Mouse (Mus musculus) CD8-positive naive resting alpha-beta T cell, adult 2 months (primary cell): ENCODE data around the gene Cend1.

Experiments used
- DNase-seq, 2 experiments: peaks; one replicate each; pipeline ENCODE4 v3.0.0; 2022; ENCODE audit warnings: low read depth in 2 of 2, low spot score in 2 of 2

Gene Cend1

DNA sequence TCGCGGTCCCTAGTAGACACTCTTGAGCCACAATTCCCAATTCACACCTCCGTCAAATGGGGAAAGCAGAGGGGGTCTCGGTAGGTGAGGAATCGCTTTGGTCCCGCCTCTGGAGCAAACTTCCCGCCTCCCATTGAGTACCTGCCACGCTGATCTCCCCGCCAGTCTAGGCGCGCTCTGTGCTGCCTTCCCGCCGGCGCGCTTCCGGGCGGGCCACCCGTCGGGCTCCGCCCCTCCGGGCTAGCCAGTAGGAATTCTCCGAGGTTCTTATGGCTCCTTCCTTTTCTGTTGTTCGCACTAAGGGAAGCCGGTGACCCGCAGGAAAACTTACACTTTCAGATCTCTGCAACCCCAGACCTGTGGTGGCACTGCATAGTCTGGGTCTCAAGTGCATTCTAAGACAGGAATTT is 14.5 kb upstream of the Cend1 start, which contains the start of gene Pidd1:
Gene Pidd1 (minus strand): TSS at position 198 of the 410 bp plus-strand sequence.
- DNase-seq, result no peak

DNA sequence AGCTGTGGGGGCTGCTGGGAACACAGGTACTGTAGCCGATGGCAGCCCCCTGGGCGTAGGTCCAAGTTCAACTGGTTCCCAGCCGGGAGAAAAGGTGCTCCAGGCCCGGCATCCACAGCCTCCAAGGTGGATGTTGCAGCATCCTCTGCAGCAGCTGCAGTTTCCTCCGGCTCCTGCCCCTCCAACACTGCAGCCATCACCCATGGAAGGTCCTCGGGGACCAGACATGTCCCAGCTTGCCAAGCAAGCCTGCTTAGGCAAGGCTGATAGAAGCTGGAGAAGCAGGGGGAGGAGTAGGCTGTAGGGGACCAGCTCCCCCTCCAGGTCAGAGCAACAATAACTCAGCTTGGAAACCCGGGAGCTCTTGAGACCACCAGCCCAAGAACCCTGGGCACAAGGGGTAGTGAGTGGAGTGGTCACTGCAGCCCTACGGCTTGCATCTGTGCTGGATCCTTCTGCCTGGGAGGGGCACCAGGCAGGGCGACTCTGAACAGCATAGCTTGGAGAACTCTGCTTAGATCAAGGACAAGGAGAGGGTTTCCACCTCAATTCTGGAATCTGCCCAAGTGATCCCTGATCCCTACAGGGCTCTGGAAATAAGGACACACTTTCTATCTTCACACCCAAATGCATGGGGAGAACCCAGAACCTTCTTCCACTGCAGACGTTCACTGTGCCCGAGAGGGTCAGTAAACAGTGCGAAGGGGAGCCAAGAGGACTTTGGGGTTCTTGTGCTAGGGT is 14.0 kb upstream of the Cend1 start:
- DNase-seq, result no peak

DNA sequence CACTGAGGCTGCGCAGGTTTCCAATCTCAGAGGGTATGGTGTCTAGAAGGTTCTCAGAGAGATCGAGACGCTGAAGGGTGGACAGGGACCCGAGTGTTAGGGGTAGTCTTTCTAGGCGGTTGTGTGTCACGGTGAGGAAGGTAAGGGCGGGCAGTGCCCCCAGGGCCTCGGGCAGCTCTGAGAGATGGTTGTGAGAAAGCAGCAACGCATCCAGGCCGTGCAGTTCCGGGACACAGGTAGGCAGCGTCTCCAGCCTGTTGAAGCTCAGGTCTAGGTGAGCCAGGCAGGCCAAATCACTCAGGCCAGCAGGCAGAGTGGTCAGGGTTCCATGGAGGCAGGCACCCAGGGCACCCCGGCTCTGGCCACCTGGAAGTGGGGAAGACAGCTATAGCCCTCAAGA is 12.9 kb upstream of the Cend1 start:
- no peak for DNase-seq

DNA sequence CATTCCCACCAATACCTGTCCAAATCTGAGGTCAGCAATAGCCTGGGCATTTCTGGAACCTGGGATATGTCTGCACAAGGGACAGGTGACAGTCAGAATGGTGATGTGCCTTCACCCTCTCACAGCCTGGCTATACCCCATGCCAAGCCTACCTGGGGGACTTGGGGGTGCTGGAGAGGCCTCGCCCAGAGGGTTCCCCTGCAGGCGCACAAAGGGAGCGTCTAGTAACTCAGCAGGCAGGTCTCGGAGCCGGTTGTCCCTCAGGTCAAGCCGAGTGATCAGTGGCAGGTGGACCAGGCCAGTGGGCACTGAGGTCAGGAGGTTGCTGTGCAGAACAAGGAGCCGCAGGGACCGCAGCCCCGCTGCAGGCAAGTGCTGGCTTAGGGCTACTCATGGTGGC is 12.2 kb upstream of the Cend1 start:
- no peak for DNase-seq

DNA sequence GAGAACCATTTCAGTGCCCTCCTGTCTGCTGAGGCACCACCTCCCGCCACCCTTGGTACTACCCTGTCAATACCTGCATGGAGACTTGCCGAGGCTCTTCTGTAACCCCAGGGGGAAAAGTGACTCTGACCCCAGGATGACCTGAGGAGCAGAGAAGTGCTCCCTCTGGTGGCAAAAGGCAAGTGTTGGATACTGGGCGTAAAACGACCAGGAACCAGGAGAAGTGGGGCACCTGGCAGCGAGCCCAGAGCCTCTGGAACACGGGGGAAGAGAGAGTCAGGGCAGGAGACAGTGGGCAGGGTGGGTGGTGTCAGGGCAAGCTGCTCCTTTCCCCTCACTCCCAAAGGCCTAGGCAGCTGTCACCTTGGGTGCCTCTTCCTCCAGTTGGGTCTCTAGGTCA is 11.3 kb upstream of the Cend1 start:
- DNase-seq, result no peak

DNA sequence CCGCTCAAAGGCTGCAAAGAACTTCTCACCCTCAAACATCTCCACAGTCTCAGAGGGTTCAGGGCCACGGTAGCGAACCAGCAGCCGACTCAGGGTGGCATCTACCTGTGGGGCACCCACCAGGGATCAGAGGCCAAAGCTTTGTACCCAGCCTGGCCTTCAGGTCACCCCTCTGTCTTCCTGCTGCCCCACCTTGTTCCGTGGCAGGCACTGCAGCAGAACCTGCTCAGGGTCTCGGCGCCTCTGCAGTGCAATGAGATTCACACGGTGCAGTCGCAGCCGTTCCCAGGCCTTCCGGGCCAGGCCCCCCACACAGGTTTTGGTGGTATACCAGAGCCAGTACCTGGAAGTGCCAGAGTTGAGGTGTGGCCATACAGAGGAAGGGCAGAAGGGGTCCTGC is 10.5 kb upstream of the Cend1 start:
- no peak for DNase-seq

DNA sequence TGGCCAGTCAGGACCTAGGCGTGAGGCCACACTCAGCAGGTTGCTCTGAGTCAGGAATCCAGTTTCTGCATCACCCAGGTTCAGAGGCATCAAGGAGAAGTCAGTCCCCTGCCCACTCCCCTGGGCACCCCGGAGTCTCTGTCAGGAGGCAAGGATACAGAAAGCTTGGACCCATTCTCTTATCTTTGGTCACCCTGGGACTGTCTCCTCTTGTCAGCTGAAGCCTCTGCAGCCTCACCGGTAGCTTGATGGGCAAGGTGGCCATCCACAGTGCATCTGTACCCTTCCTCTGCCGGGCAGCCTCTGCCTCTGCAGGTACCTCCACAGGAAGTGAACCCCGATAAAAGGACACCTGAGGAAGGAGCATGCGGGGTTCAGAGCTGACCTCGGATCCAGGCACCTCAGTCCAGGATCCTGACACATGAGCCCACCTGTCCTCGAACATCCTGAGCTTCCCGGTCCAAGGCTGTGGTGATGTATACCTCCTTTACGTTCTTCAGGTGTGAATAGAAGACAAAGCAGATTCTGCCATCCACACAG is 9.9 kb upstream of the Cend1 start:
- DNase-seq, result no peak

DNA sequence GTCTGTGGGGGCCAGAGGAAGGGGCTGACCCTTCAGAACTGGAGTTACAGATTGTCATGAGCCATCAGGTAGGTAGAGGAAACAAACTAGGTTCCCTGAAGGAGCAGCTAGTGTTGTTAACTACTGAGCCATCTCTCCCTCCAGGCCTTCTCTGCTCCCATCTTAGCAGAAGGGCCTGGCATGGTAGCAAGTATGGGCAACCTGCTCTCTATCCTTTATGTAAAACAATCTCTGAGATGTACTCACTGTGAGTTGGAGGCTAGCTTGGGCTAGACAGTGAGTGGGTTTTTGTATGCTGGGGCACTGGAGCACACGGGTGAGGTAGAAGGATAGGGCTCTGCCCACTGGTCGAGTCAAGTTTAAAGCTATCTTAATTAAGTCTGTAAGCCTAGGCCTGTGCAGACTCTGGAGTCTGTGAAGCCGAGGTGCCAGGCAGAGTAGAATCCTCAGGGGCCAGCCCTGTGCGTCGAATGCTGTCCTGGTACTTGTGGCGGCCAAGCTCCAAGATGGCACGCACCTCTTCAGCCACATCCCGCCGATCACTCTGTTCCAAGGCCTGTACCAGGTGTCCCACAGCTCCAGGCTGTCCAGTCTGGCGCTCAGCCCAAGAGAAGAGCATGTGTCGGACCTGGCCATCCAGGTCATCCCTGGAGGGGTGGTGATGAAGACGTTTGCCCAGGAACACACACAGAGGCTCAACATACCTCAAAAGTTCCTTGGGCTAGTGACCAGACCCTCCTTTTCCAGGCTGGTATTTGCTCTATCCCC is 9.1 kb upstream of the Cend1 start:
- DNase-seq, result no peak

DNA sequence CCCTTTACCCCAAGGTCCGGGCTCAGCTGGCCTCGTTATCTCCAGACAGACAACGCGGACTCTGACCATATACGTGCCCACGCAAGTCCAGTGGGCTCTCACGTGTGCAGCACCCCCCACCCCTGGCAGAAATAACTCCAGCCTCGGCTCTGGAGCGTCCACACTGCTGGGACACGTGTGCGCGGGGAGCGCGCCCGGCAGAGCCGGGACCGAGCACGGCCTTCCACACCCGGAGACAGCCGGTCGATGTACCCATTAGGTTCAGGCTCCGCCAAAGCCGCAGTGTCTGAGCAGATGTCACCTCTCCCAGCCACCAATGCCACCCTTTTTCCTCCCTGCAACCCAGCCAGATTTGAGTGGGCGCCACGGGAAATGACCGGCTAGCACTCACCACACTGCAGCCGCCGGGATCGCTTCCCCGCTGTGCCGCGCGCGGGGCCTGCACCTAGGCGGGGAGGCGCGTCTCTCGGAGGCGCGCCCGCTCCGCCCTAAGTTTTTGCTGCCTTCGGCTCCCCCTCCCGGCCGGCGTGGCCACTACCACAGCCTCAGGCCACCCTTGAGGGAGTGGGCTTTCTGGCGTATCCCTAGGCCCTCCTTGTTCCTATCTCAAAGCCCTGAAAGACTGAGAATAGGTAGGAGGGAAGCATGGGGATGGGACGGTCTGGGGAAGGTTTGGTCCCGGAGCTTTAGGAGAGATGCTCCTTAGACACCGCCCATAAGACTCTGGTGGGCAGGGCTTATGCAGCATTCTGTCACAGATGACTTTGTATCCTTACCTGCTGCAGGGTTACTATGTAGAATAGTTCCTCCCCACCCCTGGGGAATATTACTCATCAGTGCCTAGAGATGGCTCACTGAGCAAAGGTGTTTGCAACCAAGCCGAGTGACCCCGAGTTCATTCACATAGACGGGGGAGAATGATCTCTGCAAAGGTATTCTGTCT is 8.2 kb upstream of the Cend1 start, which contains the start of gene Slc25a22:
Gene Slc25a22 (minus strand): TSS at position 715 of the 943 bp plus-strand sequence.
- peak; percentile 72 to 80 for DNase-seq

DNA sequence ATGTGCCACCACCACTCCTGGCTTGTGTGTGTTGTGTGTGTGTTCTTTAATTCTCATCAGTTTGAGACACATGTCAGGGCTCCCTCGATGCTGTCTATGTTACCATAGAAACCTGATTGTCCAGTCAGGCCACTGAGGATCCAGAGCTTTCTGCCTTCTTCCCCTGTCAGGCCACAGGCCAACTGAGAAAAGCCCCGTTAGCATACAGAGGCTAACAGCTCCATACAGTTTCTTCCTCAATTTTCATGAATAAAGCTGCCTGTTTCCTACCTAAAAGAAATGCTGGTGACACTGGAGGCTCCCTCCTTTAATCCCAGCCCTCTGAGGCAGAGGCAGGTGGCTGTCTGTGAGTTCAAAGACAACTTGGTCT is 7.2 kb upstream of the Cend1 start:
- DNase-seq, result no peak

DNA sequence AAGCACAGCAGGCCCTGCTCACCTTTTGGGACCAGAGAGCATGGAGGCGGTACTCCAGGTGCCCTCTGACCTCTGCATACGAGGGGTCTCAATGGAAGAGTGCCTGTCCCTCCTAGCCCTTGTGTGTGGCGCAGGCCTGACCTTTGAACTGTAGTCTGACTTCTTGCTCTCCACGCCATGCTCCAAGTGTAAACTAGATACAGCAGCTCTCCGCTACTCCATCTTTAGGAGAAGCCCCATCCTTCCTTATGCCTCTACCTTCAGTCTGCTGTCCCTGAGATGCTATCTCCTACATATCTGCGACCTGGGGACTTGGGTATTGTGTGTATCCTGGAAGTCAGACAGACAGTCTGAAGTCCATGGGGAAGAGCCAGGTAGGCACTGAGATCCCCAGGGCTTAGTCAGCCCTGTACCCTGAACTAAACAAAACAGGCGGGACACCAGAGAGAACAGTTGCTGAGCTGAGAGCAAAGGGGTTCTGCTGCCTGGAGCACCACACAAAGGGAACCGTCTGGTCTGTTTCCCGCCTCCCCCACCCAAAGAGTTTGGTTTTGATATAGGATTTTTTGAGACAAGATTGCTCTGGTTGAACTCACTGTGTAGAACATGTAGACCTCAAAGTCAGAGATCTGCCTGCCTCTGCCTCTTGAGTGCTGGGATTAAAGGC is 6.7 kb upstream of the Cend1 start:
- DNase-seq, result no peak

DNA sequence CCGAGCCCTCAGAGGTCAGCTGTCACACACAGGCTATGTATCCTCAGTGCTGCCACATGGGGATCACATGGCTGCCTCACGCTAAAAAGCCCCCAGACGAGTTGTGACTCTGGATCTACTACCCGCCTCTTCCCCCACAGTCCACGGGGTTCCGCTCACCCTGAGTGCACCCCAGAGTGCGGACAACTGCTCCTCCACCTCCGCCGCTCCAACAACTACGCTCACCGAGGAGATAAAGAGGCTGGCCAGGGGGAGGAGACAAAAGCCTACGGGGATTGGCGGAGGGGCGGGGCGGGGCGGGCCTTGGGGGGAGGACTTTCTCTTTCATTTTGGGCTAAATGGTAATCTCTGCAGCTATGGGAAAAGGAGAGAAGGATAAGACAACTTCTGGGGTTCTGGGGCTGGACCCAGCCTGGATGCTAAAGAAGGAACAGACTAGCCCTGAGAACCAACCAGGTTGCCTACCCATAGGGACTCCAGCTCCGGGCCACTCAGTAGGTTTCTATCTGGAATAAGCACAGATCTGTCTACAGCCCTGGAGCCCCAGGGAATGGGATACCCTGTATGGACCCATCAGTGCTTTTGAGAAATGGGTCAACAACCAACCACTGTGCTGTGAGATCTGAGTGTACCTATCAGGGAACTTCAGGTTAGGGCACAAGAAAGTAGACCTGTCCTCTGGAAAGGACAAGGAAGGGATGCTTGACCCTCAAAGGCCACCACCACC is 6.0 kb upstream of the Cend1 start:
- peak in 1 of 2 experiments; percentile 49 for DNase-seq

DNA sequence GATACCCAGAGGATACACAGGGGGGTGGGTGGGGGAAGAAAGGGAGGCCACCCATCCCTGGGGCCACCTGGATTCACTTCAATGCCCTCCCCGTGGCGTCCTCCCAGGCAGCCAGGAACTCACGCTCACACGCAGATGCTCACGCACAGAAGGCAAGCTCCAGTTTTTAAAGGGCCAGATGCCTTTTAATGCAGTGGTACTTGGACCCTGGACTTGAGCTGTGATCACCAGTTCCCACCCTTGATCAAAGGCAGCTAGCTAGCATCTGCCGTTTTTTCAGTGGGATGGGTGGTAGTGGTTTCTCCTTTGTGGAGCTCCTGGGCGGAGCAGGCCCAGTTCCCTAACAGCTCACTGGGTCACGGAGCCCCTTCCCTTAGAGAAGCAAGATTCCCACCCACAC is 5.2 kb upstream of the Cend1 start:
- no peak for DNase-seq

DNA sequence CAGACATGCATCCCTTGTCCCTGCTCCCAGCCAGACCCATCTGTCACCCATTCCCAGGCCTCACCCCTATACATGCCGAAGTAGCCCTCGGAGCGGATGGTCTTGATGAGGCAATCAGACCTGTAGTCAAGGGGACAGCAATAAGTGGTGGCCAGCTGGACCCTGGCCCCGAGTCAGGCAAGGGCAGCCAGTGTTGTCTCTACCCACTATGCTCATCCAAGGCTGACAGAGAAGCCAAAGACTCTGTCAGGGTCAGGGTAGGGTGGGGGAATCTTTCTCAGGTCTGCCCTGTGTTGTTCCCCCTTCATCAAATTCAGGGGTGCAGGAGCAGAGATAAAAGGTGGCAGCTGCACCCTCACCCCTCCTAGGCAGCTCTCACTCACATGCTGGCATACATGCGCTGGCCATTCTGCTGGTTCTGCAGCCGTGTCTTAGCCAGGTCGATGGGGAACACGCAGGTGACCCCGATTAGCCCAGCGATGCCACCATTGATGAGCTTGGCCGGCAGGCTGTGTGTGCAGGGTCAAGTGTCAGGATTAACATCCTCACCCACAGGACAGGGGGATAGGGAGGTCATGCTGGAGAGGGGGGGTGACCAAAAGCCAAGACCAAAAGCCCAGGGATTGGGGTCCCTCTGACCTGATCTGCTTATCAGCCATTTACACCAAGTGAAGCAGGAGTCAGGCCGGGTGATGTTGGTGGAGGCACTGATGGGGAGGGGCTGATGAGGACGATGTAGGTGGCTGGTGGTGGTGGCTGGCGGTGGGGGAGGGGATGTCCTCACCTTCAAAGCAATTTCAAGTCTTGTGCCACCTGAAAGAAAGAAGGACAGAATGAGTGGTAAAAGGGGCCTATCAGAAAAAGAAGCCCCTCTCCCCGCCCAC is 4.5 kb upstream of the Cend1 start:
- no peak for DNase-seq

DNA sequence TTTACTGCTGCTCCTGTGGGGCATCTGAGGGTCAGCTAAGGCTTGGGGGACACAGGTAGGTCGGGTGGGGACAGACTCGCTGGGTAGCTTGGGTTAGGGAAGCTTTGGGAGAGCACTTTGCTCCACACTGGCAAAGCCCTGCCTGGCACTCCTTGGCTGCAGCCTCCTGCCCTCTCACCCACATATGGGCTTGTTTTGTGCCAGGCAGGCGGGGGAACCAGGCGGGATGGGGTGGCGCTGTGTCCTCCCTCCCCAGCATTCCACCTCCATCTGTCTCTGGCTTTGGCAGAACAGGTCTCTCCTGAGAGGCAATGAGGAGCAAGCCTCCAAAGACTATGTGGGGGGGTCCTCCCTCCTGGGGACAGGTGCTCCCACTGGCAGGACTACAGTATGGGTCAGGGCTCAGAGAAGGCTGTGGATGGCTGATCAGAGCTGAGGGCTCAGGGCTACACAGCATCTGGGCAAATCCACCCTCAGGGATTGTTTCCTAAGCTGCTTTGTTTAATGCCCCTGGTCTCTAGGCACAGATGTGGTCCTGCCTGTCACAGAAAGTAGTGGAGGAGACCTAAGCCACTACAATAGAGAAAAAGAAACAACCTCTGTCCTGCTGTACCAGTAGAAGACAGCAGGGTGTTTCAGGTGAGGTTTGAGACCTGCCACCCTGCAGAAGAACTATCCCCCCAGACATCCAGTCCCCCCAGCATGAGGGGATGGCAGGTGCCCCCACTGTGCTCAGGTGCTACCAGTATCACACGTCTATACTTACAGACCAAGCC is 3.6 kb upstream of the Cend1 start:
- no peak for DNase-seq

DNA sequence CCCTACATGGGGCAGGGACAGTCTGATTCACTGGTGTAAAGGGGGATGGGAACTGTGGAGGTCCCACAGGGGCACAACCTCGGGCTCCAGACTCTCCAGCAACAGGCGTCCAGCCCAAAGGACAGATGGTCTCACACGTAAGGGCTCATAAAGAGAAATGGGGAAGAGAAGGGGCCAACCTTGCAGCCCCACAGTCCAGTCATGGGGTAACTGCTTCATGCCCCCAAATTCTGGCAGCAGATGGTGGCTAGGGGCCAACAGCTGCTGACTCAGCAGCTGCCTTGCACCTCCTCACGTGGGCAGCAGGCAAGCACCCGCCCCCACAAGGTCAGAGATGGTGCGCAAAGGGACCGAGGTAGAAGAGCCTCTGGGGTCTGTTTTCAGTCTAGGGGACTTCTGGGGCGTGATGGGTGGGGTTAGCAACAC is 2.9 kb upstream of the Cend1 start:
- no peak for DNase-seq

DNA sequence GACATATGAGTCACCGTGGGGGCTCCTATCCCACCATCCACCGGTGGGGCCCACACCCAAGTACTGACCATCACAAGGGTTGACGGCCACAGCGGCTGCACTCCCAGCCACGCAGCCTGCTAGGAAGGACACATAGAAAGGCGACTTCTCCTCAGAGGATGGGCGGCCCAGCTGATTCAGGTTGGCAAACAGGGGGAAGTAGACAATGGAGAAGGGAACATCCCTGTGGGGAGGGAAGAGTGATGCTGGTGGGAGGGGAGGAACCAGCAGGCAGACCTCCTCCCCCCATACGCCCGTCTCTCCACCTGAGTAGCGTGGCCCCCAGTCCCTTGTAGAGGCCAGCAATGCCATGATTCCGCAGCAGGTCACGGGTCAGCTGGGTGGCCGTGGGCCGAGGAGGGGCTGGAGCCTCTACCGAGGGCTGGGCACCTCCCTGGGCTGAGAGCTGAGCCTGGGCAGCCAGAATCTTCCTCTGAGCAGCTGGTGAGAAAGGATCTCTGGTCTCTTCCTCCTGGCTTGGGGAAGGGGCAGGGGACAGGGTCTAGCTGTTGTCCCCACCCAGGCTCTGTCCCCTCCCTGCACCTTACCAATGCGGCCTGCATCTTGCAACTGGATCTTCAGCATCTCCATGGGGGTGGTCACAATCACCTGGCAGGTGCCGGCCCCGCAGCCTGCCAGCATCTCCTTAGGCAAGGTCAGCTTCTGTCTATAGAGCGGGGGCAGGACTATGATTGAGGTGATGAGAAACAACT is 2.3 kb upstream of the Cend1 start:
- no peak for DNase-seq
